Mouse (Mus musculus): ENCODE results near the gene Mgea5.

The Mgea5 gene

GRCm38 (mm10) chr19:45725677-45726277, 57.9 kb downstream of the Mgea5 start:
- DNase-seq = peak in 1 of 2 experiments; percentile 24

GRCm38 (mm10) chr19:45722188-45722587, 61.4 kb downstream of the Mgea5 start:
- DNase-seq = no peak

GRCm38 (mm10) chr19:45718286-45718685, 65.4 kb downstream of the Mgea5 start:
- no peak for DNase-seq

- DNase-seq = peak; percentile 61
These were observed 66.0 kb downstream of the Mgea5 start for GRCm38 (mm10) chr19:45717493-45718220.

- DNase-seq = no peak
These were observed 74.9 kb downstream of the Mgea5 start for GRCm38 (mm10) chr19:45708704-45709103.
